Mouse (Mus musculus) ovary, adult 10 weeks (tissue): ENCODE measurements around the gene Gyg. TPM values are rescaled to one million over a fixed set of nuclear protein-coding genes. Genes with fewer than 3 reads are reported as not detected.

Source experiments
- polyA plus RNA-seq: library from polyadenylated mRNA; stranded (reverse); fragments of 350-450 nt; fragmentation: Illumina TruSeq; extraction: RNeasy Lipid Tissue Mini Kit (QIAGEN cat#74804); gene quantifications from one replicate; pipeline ENCODE4 v1.2.3, GENCODE M21; 2014

The Gyg gene
- polyA plus RNA-seq: 166 TPM

DNA sequence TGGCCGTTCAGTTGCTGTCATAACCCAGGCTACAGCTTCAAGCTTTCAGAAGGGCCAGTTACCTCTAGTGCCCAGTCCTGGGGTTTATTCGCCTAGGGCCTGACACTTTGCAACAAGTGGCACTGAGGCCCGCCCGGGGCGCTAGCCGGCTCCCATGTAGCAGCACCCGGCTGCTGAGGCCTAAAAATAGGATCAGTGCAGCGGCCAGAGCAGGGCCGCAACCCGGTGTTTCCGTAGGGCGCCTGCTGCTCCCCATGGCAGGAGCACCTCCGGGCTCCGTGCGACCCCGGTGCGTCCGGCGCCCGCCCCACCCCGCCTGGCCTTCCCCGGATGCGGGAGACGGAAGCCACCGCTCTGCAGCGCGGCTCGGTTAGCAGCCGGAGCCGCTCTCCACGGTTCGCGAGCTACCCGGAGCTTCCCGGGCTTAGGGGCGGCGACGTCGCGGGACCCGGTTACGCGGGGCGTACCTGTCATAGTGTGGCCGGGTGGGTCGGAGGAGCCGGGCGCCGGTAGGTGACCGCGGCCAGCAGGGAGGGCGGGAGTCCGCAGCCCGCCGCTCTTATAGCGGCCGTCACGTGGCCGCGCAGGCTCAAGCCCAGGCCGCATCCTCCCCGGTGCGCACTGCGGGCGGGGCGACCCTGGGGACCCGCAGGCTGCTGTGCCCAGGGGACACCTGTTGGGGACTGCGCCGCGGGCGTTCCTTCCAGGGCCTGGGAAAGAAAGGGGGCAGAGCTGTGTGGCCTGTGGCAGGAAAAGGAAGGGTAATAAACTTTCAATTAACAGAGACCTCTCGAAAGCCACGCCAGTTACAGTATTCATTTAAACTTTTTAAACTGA, at the start of gene Gyg:
Gene Gyg (minus strand): TSS at position 787 of the 837 bp plus-strand sequence.

Other genes starting within 250 kb of the Gyg start
- 81.8 TPM for gene Cp, start 198.3 kb downstream of the Gyg start, polyA plus RNA-seq
- gene Hps3, start 120.0 kb downstream of the Gyg start, polyA plus RNA-seq: 22.6 TPM
- 82.6 TPM for gene Hltf, start 97.5 kb downstream of the Gyg start, polyA plus RNA-seq
- gene Cpa3, start 86.9 kb upstream of the Gyg start, polyA plus RNA-seq: 22.7 TPM
- gene Cpb1, start 120.4 kb upstream of the Gyg start, polyA plus RNA-seq: 0.37 TPM
- not detected for gene Agtr1b, start 211.9 kb upstream of the Gyg start, polyA plus RNA-seq